Mouse (Mus musculus) T-cell, adult 2 months (primary cell): ENCODE results near the gene Rspo1.
"Not testable (repeated sequence)": the region's sequence is repeated elsewhere in the genome, so short reads cannot be mapped to it uniquely, and the experiment has no call there.

Experiments used
- DNase-seq: peaks from one replicate; pipeline ENCODE4 v3.0.0; 2022; ENCODE audit warnings: low spot score

The Rspo1 gene

DNA sequence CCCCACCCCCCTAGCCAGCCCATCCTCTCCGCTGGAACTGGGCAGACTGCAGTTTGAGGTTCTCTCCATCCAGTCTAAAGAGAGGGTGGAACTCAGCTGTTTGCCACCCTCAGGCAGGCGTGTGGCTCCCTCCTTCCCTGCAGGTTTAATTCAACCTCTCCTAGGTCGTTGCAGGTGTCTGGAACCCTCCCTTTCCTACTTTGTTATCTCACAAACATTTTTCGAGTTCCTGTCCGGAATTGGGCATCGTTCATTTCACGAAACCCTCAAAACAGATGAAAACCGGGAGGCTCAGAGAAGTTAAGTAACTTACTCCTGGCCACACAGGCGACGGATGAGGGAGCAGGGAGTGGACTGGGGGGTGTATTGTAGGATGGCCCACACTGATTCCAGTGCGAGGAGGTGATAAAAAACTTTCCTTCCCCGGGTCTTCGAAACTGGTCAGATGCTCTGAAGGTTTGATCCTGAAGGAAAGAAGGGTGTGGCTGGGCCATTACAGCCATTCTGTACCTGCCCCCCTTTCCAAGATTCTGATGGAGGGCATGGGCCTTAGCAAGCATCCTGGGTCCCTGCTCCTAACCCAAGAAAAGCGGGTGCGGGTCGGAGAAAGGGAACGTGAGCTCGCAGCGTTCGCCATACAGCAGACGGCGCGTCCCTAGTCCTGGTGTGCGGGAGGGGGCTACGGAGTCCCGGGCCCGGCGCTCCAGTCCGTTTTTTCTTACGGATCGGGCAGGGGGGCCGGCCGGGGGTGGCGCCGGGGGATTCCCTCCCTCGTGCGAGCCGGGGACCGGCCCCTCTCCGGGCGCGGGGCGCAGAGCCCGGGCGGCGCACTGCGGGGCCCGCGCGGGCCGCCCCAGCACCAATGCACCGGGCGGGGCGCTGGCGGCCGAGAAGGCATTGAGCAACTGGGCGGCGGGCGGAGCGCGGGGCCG, at the start of gene Rspo1:
Rspo1 (plus strand) TSS at position 760 of the 932 bp plus-strand sequence.
- DNase-seq = no peak

- peak; percentile 95 for DNase-seq
Measured at GRCm38 (mm10) chr4:124936613-124937471, 49.4 kb upstream of the Rspo1 start, which contains the start of gene 9930104L06Rik. Gene 9930104L06Rik, plus strand, starts transcription at chr4:124937048.

GRCm38 (mm10) chr4:124939211-124939610, 47.0 kb upstream of the Rspo1 start, which contains the start of gene Cdca8:
Gene Cdca8, minus strand, starts transcription at chr4:124939311.
- DNase-seq = not testable (repeated sequence)

DNA sequence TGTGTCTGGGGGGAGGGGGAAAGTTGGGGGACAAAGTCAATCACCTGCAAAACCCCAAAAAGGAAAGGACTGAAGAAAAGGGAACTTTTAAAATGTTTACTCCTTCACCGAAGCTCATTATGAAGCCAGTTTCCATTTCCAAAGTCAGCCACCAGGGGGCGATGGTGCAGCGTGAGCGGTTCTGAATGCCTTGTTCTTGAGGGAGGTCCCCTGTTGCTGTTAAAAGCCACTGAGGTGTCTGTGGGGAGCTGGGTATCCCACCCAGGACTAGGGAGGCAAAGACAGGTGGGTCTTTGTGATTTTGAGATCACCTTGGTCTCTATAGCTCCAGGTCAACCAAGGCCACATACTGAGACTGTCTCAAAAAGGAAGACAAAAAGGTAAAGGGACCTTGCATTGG, 43.2 kb upstream of the Rspo1 start:
- DNase-seq = peak; percentile 68

GRCm38 (mm10) chr4:124943781-124944180, 42.4 kb upstream of the Rspo1 start:
- DNase-seq = no peak

- DNase-seq = no peak
Measured at GRCm38 (mm10) chr4:124944961-124945360, 41.3 kb upstream of the Rspo1 start.

DNA sequence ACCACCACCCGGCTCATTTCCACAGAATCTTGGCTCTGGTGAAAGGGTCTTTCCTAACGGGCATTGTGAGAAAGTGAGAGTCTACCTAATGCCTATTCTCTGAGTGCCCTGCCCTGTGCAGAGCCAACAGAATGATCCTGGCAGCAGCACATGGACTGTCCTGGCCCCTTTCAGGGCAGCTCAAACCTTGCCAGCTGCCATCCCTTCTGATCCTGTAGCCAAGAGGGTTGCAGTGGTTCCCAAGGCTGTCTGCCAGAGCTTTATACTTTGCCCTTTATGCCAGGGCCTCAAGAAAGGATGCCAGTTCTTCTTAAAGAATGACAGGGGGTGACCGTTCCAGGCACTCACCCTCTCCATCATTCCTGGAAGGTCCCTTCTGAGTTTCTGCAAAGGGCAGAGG, 36.7 kb upstream of the Rspo1 start:
- DNase-seq = no peak

- DNase-seq = no peak
Measured at GRCm38 (mm10) chr4:124950181-124951035, 35.8 kb upstream of the Rspo1 start.

DNA sequence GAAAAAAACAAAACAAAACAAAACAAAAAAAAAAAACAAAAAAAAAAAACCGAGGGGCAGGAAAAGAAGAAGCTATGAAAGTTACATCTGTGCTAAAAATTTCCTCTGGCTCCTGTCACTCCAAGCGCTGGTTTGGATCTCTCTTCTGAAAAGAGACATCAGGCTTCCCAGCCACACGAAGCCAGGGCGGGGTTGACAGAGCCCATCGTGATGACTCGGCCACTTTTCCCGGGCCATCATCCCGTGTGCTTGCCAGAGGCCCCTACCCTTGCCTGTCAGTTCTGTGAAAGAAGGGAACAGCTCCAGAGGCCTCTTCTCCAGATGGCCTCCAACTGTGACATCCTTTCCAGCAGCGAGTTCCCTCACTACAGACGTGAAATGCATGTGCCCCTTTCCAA, 35.2 kb upstream of the Rspo1 start:
- DNase-seq = no peak

- DNase-seq = no peak
Measured at GRCm38 (mm10) chr4:124953546-124953945, 32.7 kb upstream of the Rspo1 start.

- DNase-seq = no peak
Measured at GRCm38 (mm10) chr4:124957284-124957683, 28.9 kb upstream of the Rspo1 start.

- DNase-seq = no peak
Measured at GRCm38 (mm10) chr4:124959062-124959461, 27.2 kb upstream of the Rspo1 start.

- DNase-seq = no peak
Measured at GRCm38 (mm10) chr4:124960940-124961339, 25.3 kb upstream of the Rspo1 start.

GRCm38 (mm10) chr4:124962576-124962975, 23.7 kb upstream of the Rspo1 start:
- DNase-seq = no peak

GRCm38 (mm10) chr4:124964912-124965599, 21.2 kb upstream of the Rspo1 start:
- no peak for DNase-seq

GRCm38 (mm10) chr4:124968711-124969110, 17.5 kb upstream of the Rspo1 start:
- no peak for DNase-seq

DNA sequence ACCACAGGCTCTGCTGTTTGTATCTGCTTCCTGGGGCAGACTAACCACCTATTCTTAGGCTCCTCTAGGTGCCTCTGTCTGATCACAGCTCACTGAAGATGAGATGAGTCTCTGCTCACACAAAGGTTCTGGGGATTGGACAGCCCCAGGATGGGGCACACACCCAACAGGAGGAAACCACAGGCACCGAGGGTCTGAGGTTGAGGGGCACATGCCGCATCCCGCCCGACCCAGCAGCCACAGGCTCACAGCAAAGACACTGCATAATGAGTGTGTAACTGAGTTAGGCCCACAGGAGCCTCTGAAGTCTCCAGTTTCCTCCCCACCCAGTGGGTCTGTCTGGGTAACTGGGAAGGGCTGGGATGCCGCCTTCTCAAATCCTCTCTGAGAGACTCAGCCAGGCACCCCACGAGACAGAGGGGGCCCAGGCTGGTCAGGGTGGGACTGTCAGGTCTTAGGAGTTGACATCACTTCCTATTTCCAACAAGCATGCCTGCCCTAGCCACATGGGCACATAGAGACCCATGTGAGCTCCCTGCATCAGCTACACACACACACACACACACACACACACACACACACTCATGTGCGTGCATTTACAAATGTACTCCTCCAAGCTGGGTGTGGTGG, 16.9 kb upstream of the Rspo1 start:
- peak; percentile 7 for DNase-seq

- no peak for DNase-seq
Measured at GRCm38 (mm10) chr4:124970194-124970593, 16.0 kb upstream of the Rspo1 start.

GRCm38 (mm10) chr4:124970677-124971076, 15.6 kb upstream of the Rspo1 start:
- DNase-seq = no peak

- no peak for DNase-seq
Measured at GRCm38 (mm10) chr4:124971094-124971493, 15.1 kb upstream of the Rspo1 start.

DNA sequence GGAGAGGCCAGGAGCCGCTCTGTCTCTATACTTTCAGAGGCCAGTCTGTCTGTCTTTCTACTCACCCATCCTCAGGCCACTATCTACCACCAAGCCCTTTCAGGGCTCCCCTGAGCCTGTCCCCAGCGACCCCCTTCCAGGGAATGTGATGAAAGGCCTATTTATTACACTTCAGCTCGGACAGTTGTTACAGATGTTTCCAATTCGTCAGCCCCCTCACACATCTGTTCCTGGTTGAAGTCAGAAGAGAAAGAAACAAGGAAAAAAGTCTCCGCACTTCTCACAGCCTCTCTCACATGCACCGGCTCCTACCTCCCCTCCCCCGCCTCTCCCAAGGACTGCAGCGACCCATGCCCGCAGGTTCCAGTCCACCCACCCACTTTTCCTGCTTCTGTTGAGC, 13.9 kb upstream of the Rspo1 start:
- DNase-seq = no peak
